Mouse (Mus musculus): ENCODE measurements around the gene Actl10.

Gene Actl10

GRCm38 (mm10) chr2:154550937-154551336 lies 639 bp upstream of the Actl10 start:
- DNase-seq (ENCODE audit: low spot score) = no peak

GRCm38 (mm10) chr2:154551927-154552326 lies 351 bp downstream of the Actl10 start:
- no peak for DNase-seq (ENCODE audit: low spot score)

GRCm38 (mm10) chr2:154552424-154552907 lies 890 bp downstream of the Actl10 start:
- DNase-seq (ENCODE audit: low spot score) = peak; percentile 76

GRCm38 (mm10) chr2:154555235-154555634 lies 3.7 kb downstream of the Actl10 start:
- DNase-seq (ENCODE audit: low spot score) = no peak

- peak; percentile 69 for DNase-seq (ENCODE audit: low spot score)
These were observed 5.7 kb downstream of the Actl10 start for GRCm38 (mm10) chr2:154557184-154557832.

- no peak for DNase-seq (ENCODE audit: low spot score)
These were observed 6.9 kb downstream of the Actl10 start, which contains the start of gene Necab3 for GRCm38 (mm10) chr2:154558264-154559039. Necab3 (minus strand) TSS chr2:154558890.

- no peak for DNase-seq (ENCODE audit: low spot score)
These were observed 12.1 kb downstream of the Actl10 start for GRCm38 (mm10) chr2:154563612-154564170.

- no peak for DNase-seq (ENCODE audit: low spot score)
These were observed 14.0 kb downstream of the Actl10 start for GRCm38 (mm10) chr2:154565562-154565961.

GRCm38 (mm10) chr2:154566641-154567040 lies 15.1 kb downstream of the Actl10 start:
- no peak for DNase-seq (ENCODE audit: low spot score)

- no peak for DNase-seq (ENCODE audit: low spot score)
These were observed 16.2 kb downstream of the Actl10 start for GRCm38 (mm10) chr2:154567766-154568165.

GRCm38 (mm10) chr2:154568329-154569070 lies 16.9 kb downstream of the Actl10 start:
- DNase-seq (ENCODE audit: low spot score) = peak; percentile 42

GRCm38 (mm10) chr2:154569071-154569748 lies 17.6 kb downstream of the Actl10 start:
- DNase-seq (ENCODE audit: low spot score) = peak; percentile 62

- DNase-seq (ENCODE audit: low spot score) = peak; percentile 97
These were observed 18.3 kb downstream of the Actl10 start, which contains the start of gene E2f1 for GRCm38 (mm10) chr2:154569836-154570286. E2f1 (minus strand) TSS chr2:154569892.

- no peak for DNase-seq (ENCODE audit: low spot score)
These were observed 19.1 kb downstream of the Actl10 start for GRCm38 (mm10) chr2:154570666-154571065.

GRCm38 (mm10) chr2:154571266-154571665 lies 19.7 kb downstream of the Actl10 start:
- DNase-seq (ENCODE audit: low spot score) = no peak

- DNase-seq (ENCODE audit: low spot score) = no peak
These were observed 20.4 kb downstream of the Actl10 start for GRCm38 (mm10) chr2:154571976-154572375.

- no peak for DNase-seq (ENCODE audit: low spot score)
These were observed 21.4 kb downstream of the Actl10 start for GRCm38 (mm10) chr2:154572996-154573395.

GRCm38 (mm10) chr2:154574271-154574670 lies 22.7 kb downstream of the Actl10 start:
- DNase-seq (ENCODE audit: low spot score) = no peak

GRCm38 (mm10) chr2:154576876-154577743 lies 25.5 kb downstream of the Actl10 start:
- no peak for DNase-seq (ENCODE audit: low spot score)

- DNase-seq (ENCODE audit: low spot score) = no peak
These were observed 26.1 kb downstream of the Actl10 start for GRCm38 (mm10) chr2:154577744-154578067.

- DNase-seq (ENCODE audit: low spot score) = no peak
These were observed 29.0 kb downstream of the Actl10 start for GRCm38 (mm10) chr2:154580586-154580985.

Measured in testis, postnatal 14 days (tissue).